In genomic region chr14:25477268-25477667, GRCm38 (mm10) we compare ENCODE assay signal across 11 mouse cellular contexts. TPM values are rescaled to one million over a fixed set of nuclear protein-coding genes. Genes with fewer than 3 reads are reported as not detected.
DNase-seq lines count a peak whose midpoint lies in the region; ATAC-seq lines count a peak whose summit lies in the region.
"Had no signal": no experiment of that assay in that cellular context is flagged by ENCODE, and none has a peak within 500 bp of the region (broad histone marks: within the 10 kb centered on the region; RNA-seq: fewer than 3 reads in every experiment).

No protein-coding gene starts in this region.

- H3K9me3 ChIP-seq in heart, embryonic 16.5 days (replicated peaks; ENCODE audit: control insufficient read depth, low read length): no peaks in the 10 kb centered on the region
- no peaks in the 10 kb centered on the region for H3K9me3 ChIP-seq in midbrain, embryonic 12.5 days
- no peaks in the 10 kb centered on the region for H3K9me3 ChIP-seq in midbrain, embryonic 11.5 days (ENCODE audit: control insufficient read depth, low read length)
- H3K9me3 ChIP-seq: liver, embryonic 15.5 days had no signal

- H3K27ac ChIP-seq in heart, embryonic 16.5 days (ENCODE audit: low read length): peak overlapping the region; percentile 14; the same call in 1 of the 2 replicates
- H3K27ac ChIP-seq in midbrain, embryonic 12.5 days (replicated peaks): peak overlapping the region; percentile 52; the same call in 1 of the 2 replicates
- H3K27ac ChIP-seq in midbrain, embryonic 11.5 days (ENCODE audit: low read depth, low read length): no peak overlapping the region
- H3K27ac ChIP-seq: liver, embryonic 15.5 days had no signal

- no peak overlapping the region for H3K4me3 ChIP-seq in heart, embryonic 16.5 days (ENCODE audit: low read length)
- H3K4me3 ChIP-seq in midbrain, embryonic 12.5 days: no peak overlapping the region
- no peak overlapping the region for H3K4me3 ChIP-seq in midbrain, embryonic 11.5 days (ENCODE audit: low read depth, low read length)
- H3K4me3 ChIP-seq: liver, embryonic 15.5 days had no signal

- H3K4me1 ChIP-seq in heart, embryonic 16.5 days (ENCODE audit: control insufficient read depth, insufficient read depth, low read length): peaks cover 100% of the 10 kb centered on the region
- peaks cover 99% of the 10 kb centered on the region for H3K4me1 ChIP-seq in midbrain, embryonic 12.5 days
- peaks cover 76% of the 10 kb centered on the region for H3K4me1 ChIP-seq in midbrain, embryonic 11.5 days (ENCODE audit: control insufficient read depth, insufficient read depth, low read length)

- H3K4me2 ChIP-seq in heart, embryonic 16.5 days (ENCODE audit: low read depth, low read length): no peak overlapping the region
- no peak overlapping the region for H3K4me2 ChIP-seq in midbrain, embryonic 12.5 days (replicated peaks)
- no peak overlapping the region for H3K4me2 ChIP-seq in midbrain, embryonic 11.5 days
- H3K4me2 ChIP-seq: liver, embryonic 15.5 days had no signal

- intact Hi-C loops in heart, postnatal 25 days (cut with DNase I): no loop called here

- DNase-seq in cerebellum, adult 11 months: peak; percentile 18
- DNase-seq in cerebellum, postnatal 36 days: no peak
- no peak for DNase-seq in heart, postnatal 25 days (ENCODE audit: low spot score)
- DNase-seq in midbrain, embryonic 11.5 days (ENCODE audit: low spot score, missing footprints): no peak
- DNase-seq in T-cell, adult 2 months (ENCODE audit: low spot score): no peak
- no peak for DNase-seq in adrenal gland, adult 8-10 months

- H3K9ac ChIP-seq in heart, embryonic 16.5 days (ENCODE audit: low read length): no peak overlapping the region
- 0 out of 2 replicates have a peak overlapping the region, but pooled peaks have one; percentile 12 for H3K9ac ChIP-seq in midbrain, embryonic 12.5 days (replicated peaks)
- no peak overlapping the region for H3K9ac ChIP-seq in midbrain, embryonic 11.5 days (ENCODE audit: low read length)
- H3K9ac ChIP-seq: liver, embryonic 15.5 days had no signal

- WGBS in heart, embryonic 16.5 days: 62% methylated on average over 7 of the region's 7 CpGs
- 82% methylated on average over 7 of the region's 7 CpGs for WGBS in midbrain, embryonic 12.5 days
- 80% methylated on average over 7 of the region's 7 CpGs for WGBS in midbrain, embryonic 11.5 days

- no peaks in the 10 kb centered on the region for H3K36me3 ChIP-seq in heart, embryonic 16.5 days (ENCODE audit: control insufficient read depth, insufficient read depth)
- 0 out of 2 replicates have a peak, but pooled peaks cover 3% of the 10 kb centered on the region for H3K36me3 ChIP-seq in midbrain, embryonic 12.5 days
- H3K36me3 ChIP-seq in midbrain, embryonic 11.5 days (ENCODE audit: control insufficient read depth, insufficient read depth, low read length): no peaks in the 10 kb centered on the region
- H3K36me3 ChIP-seq: G1E; liver, embryonic 15.5 days had no signal

- no peaks in the 10 kb centered on the region for H3K27me3 ChIP-seq in heart, embryonic 16.5 days (ENCODE audit: control insufficient read depth, insufficient read depth, low read length)
- no peaks in the 10 kb centered on the region for H3K27me3 ChIP-seq in midbrain, embryonic 12.5 days
- no peaks in the 10 kb centered on the region for H3K27me3 ChIP-seq in midbrain, embryonic 11.5 days (ENCODE audit: control insufficient read depth, insufficient read depth, low read length)
- H3K27me3 ChIP-seq: liver, embryonic 15.5 days had no signal

- no peak for ATAC-seq in heart, embryonic 16.5 days (replicated peaks; ENCODE audit: extremely low read depth, insufficient read depth, low FRiP score)
- no peak for ATAC-seq in midbrain, embryonic 12.5 days (ENCODE audit: low FRiP score, low read depth)
- no peak for ATAC-seq in midbrain, embryonic 11.5 days (ENCODE audit: low FRiP score)
- ATAC-seq: intestine, postnatal 0 days had no signal

RNA-seq across cellular contexts. Expression of gene Zmiz1, which starts 18.3 kb away (rescaled TPM):
- 20.6 and 22.6 TPM in 2 replicates for polyA plus RNA-seq in heart, embryonic 16.5 days (2015; fragmentation: Nextera tagmentation; extraction: Ambion mirVana)
- 10 to 100 TPM; 40.2 to 49.9 TPM for total RNA-seq in heart, postnatal 25 days (2021)
- polyA plus RNA-seq in midbrain, embryonic 12.5 days (2016; fragmentation: Nextera tagmentation; extraction: Ambion mirVana): 79.4 and 82.5 TPM in 2 replicates
- 47.7 and 51.5 TPM in 2 replicates for polyA plus RNA-seq in midbrain, embryonic 11.5 days (2014; fragmentation: Nextera tagmentation; extraction: Ambion mirVana)
- total RNA-seq in adrenal gland, adult 8-10 months (2022): 100 to 1,000 TPM in 2 of 4 experiments, 10 to 100 TPM in 2; 90.3 to 192 (median 125) TPM
